Comparison of ENCODE assay signal across 8 mouse cellular contexts in genomic region chr1:37802291-37802690, GRCm38 (mm10).
DNase-seq lines count a peak whose midpoint lies in the region; ATAC-seq and TF ChIP-seq lines count a peak whose summit lies in the region.
"Not testable (repeated sequence)": the region's sequence is repeated elsewhere in the genome, so short reads cannot be mapped to it uniquely, and the experiment has no call there.

No protein-coding gene starts in this region.

- H3K4me2 ChIP-seq in heart, postnatal 0 days (ENCODE audit: low read depth, low read length); lung, postnatal 0 days (replicated peaks; ENCODE audit: low read depth, low read length): not testable (repeated sequence)

- TF ChIP-seq EP300 in heart, postnatal 0 days (IDR thresholded peaks at IDR 0.05; ENCODE audit: low read depth); lung, postnatal 0 days (IDR thresholded peaks at IDR 0.05): not testable (repeated sequence)

- DNase-seq in ES-CJ7 (ENCODE audit: low read depth, low spot score): peak; percentile 12
- peak; percentile 56 for DNase-seq in brain, adult 2 months (ENCODE audit: low read depth, low spot score)
- DNase-seq in embryo, embryonic 10 days (ENCODE audit: low spot score): peak; percentile 42
- not testable (repeated sequence) for DNase-seq in heart, postnatal 0 days (ENCODE audit: low spot score); layer of hippocampus, adult 2 months (ENCODE audit: low spot score in 2 of 2)
- DNase-seq in lung, postnatal 0 days (ENCODE audit: low spot score): peak; percentile 15
- DNase-seq in retina, postnatal 1 day: peak; percentile 9
- peak; percentile 8 for DNase-seq in thymus, postnatal 14 days

- not testable (repeated sequence) for H3K27ac ChIP-seq in heart, postnatal 0 days (ENCODE audit: low read depth); layer of hippocampus, adult 2 months; lung, postnatal 0 days (ENCODE audit: low read length)

- H3K9ac ChIP-seq in heart, postnatal 0 days (replicated peaks; ENCODE audit: low read depth, low read length); lung, postnatal 0 days (replicated peaks; ENCODE audit: low read depth): not testable (repeated sequence)

- peak; percentile 59 for TF ChIP-seq CTCF in heart, postnatal 0 days (IDR thresholded peaks at IDR 0.05; ENCODE audit: low read depth)
- TF ChIP-seq CTCF in layer of hippocampus, adult 2 months (conservative IDR thresholded peaks at IDR 0.05): peak; percentile 67
- peak; percentile 56 for TF ChIP-seq CTCF in lung, postnatal 0 days (IDR thresholded peaks at IDR 0.05)

- H3K4me1 ChIP-seq in heart, postnatal 0 days (ENCODE audit: control insufficient read depth, insufficient read depth); lung, postnatal 0 days (ENCODE audit: insufficient read depth, low read depth, low read length): not testable (repeated sequence)

- not testable (repeated sequence) for H3K9me3 ChIP-seq in heart, postnatal 0 days (replicated peaks; ENCODE audit: control insufficient read depth, low read length); lung, postnatal 0 days (ENCODE audit: low read length)

- not testable (repeated sequence) for H3K27me3 ChIP-seq in heart, postnatal 0 days (ENCODE audit: control insufficient read depth, insufficient read depth, low read length); lung, postnatal 0 days (replicated peaks; ENCODE audit: insufficient read depth, low read length)

- not testable (repeated sequence) for H3K4me3 ChIP-seq in heart, postnatal 0 days (ENCODE audit: low read depth, low read length); layer of hippocampus, adult 2 months; lung, postnatal 0 days (ENCODE audit: low read depth, low read length)

- WGBS in heart, postnatal 0 days: 80% methylated on average over 1 of the region's 1 CpGs
- WGBS in lung, postnatal 0 days: 91% methylated on average over 1 of the region's 1 CpGs

- not testable (repeated sequence) for H3K36me3 ChIP-seq in heart, postnatal 0 days (replicated peaks; ENCODE audit: control insufficient read depth, insufficient read depth, low read length); lung, postnatal 0 days (ENCODE audit: insufficient read depth, low read length)

- ATAC-seq in heart, postnatal 0 days (ENCODE audit: insufficient read depth, low read depth); lung, postnatal 0 days: not testable (repeated sequence)
